Mouse (Mus musculus) CD4-positive, CD25-positive, alpha-beta regulatory T cell, adult 9 weeks (primary cell): ENCODE results near the gene Ppp3r1. TPM values are rescaled to one million over a fixed set of nuclear protein-coding genes. Genes with fewer than 3 reads are reported as not detected.

Source experiments
- polyA plus RNA-seq: library from polyadenylated mRNA; unstranded; fragments of 100-300 nt; shearing (Covaris generic); gene quantifications from one replicate; pipeline ENCODE4 v1.2.1, GENCODE M21; 2017

Ppp3r1 gene
- 23.9 TPM for polyA plus RNA-seq

GRCm38 (mm10) chr11:17158858-17159737, at the start of gene Ppp3r1:
Ppp3r1 (plus strand) TSS chr11:17159263.

GRCm38 (mm10) chr11:17181807-17182206, 22.7 kb downstream of the Ppp3r1 start, which contains the start of gene Wdr92:
Wdr92 (plus strand) TSS chr11:17182107.

GRCm38 (mm10) chr11:17211258-17212140, 52.4 kb downstream of the Ppp3r1 start, which contains the start of gene Pno1:
Pno1 (minus strand) TSS chr11:17211568.

Other genes with a start within 250 kb of the Ppp3r1 start
- gene Fbxo48, start 207.9 kb upstream of the Ppp3r1 start, polyA plus RNA-seq = 0.67 TPM
- 10.0 TPM for gene Cnrip1, start 107.7 kb upstream of the Ppp3r1 start, polyA plus RNA-seq
- 4.2 TPM for gene Plek, start 106.9 kb upstream of the Ppp3r1 start, polyA plus RNA-seq
- gene Wdr92, start 22.8 kb downstream of the Ppp3r1 start, polyA plus RNA-seq = 35.7 TPM
- 43.9 TPM for gene Pno1, start 52.3 kb downstream of the Ppp3r1 start, polyA plus RNA-seq
- gene C1d, start 98.3 kb downstream of the Ppp3r1 start, polyA plus RNA-seq = 68.8 TPM